Mouse (Mus musculus) liver, embryonic 13.5 days (tissue): ENCODE results near the gene Mark3. TPM values are rescaled to one million over a fixed set of nuclear protein-coding genes. Genes with fewer than 3 reads are reported as not detected.
"Not testable (repeated sequence)": the region's sequence is repeated elsewhere in the genome, so short reads cannot be mapped to it uniquely, and the experiment has no call there.

Experiments
- ATAC-seq: fragments of 200-750 bp; cut with Nextera tagmentation; 2 replicates; pipeline ENCODE4 v1.8.0; 2017; ENCODE audit warnings: low read depth, mild to moderate bottlenecking, moderate number of reproducible peaks, moderate library complexity
- DNase-seq: peaks from one replicate; pipeline ENCODE4 v3.0.0; 2022
- H3K27ac ChIP-seq: fragments of 300-500 bp; sonication (generic); 2 replicates; pipeline ENCODE4 v1.5.1; 2015; ENCODE audit warnings: moderate library complexity, mild to moderate bottlenecking, inconsistent platforms
- H3K27me3 ChIP-seq: fragments of 300-500 bp; sonication (generic); 2 replicates; pipeline ENCODE4 v1.6.1; 2015; ENCODE audit warnings: mild to moderate bottlenecking, inconsistent platforms
- H3K36me3 ChIP-seq: fragments of 300-500 bp; sonication (generic); 2 replicates; pipeline ENCODE4 v1.6.1; 2015; ENCODE audit warnings: mild to moderate bottlenecking, inconsistent platforms
- H3K4me1 ChIP-seq: fragments of 300-500 bp; sonication (generic); replicated peaks from 2 replicates; pipeline ENCODE4 v1.6.1; 2015; ENCODE audit warnings: inconsistent platforms
- H3K4me2 ChIP-seq: fragments of 300-500 bp; sonication (generic); 2 replicates; pipeline ENCODE4 v1.6.1; 2015; ENCODE audit warnings: inconsistent platforms, mild to moderate bottlenecking, moderate library complexity
- H3K4me3 ChIP-seq: fragments of 300-500 bp; sonication (generic); replicated peaks from 2 replicates; pipeline ENCODE4 v1.5.1; 2015; ENCODE audit warnings: mild to moderate bottlenecking, inconsistent platforms
- H3K9ac ChIP-seq: fragments of 300-500 bp; sonication (generic); 2 replicates; pipeline ENCODE4 v1.6.1; 2015; ENCODE audit warnings: mild to moderate bottlenecking, inconsistent platforms
- H3K9me3 ChIP-seq: fragments of 300-500 bp; sonication (generic); replicated peaks from 2 replicates; pipeline ENCODE4 v1.6.1; 2016; ENCODE audit warnings: inconsistent platforms
- WGBS: fragments of 180-500 bp; shearing (Covaris S2); methylation state at CpG from one replicate; pipeline ENCODE4 v1.1.7; 2015; ENCODE audit not compliant: insufficient replicate concordance; 5-methylcytosine and 5-hydroxymethylcytosine counted together
- polyA plus RNA-seq: library from polyadenylated mRNA; unstranded; fragments of >200 nt; fragmentation: Nextera tagmentation; extraction: Ambion mirVana; gene quantifications from 2 replicates; pipeline ENCODE4 v1.2.1, GENCODE M21; 2015

The Mark3 gene
- polyA plus RNA-seq, 1 experiment from 2014 or later = 14.6 TPM

DNA sequence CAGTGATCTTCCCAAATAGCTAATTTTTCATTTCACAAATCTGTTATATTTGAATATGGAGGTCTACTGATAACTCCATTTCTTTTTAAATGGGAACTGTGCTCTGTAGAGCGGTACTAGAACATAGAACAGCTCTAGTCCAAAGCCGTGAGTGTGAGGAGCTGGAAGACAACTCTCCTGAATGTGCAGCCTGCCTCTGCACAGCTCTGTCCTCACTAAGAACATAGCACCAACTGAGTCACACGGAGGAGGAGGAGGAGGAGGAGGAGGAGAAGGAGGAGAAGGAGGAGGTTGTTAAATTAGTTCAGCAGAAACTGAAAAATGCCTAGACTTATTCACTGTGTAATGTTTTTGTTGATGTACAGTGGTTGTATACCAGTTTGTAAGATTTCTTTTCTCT lies 78.6 kb downstream of the Mark3 start:
- Histone ChIP-seq H3K27me3 (no peaks in the 10 kb centered on the region), H3K4me2 (no peak overlapping the region), H3K36me3 (peaks cover 83% of the 10 kb centered on the region), H3K9ac (no peak overlapping the region), H3K9me3 (no peaks in the 10 kb centered on the region), H3K4me3 (no peak overlapping the region), H3K27ac (no peak overlapping the region), H3K4me1 (no peaks in the 10 kb centered on the region)
- ATAC-seq (no peak), DNase-seq (no peak)
- WGBS = 79% methylated on average over 3 of the region's 3 CpGs

- 0 out of 2 replicates have a peak, but pooled peaks have one; percentile 23 for ATAC-seq
- H3K4me3 ChIP-seq = no peak overlapping the region
- WGBS = 44% methylated on average over 3 of the region's 3 CpGs
- no peak for DNase-seq
- peaks cover 79% of the 10 kb centered on the region for H3K36me3 ChIP-seq
- H3K9me3 ChIP-seq = no peaks in the 10 kb centered on the region
- no peaks in the 10 kb centered on the region for H3K4me1 ChIP-seq
- H3K9ac ChIP-seq = no peak overlapping the region
- no peaks in the 10 kb centered on the region for H3K27me3 ChIP-seq
- H3K27ac ChIP-seq = no peak overlapping the region
- no peak overlapping the region for H3K4me2 ChIP-seq
Measured at GRCm38 (mm10) chr12:111653434-111653833, 79.1 kb downstream of the Mark3 start.

GRCm38 (mm10) chr12:111655695-111656094 lies 81.4 kb downstream of the Mark3 start:
- no peak for DNase-seq
- WGBS = 96% methylated on average over 11 of the region's 11 CpGs
- peaks cover 73% of the 10 kb centered on the region for H3K36me3 ChIP-seq

GRCm38 (mm10) chr12:111659331-111659730 lies 85.0 kb downstream of the Mark3 start:
- ATAC-seq (no peak), DNase-seq (no peak)
- peaks cover 10% of the 10 kb centered on the region; the same call in 1 of the 2 replicates for H3K4me1 ChIP-seq
- H3K4me2 ChIP-seq = no peak overlapping the region
- H3K9me3 ChIP-seq = no peaks in the 10 kb centered on the region
- H3K36me3 ChIP-seq = peaks cover 54% of the 10 kb centered on the region
- H3K27me3 ChIP-seq = no peaks in the 10 kb centered on the region
- H3K27ac ChIP-seq = no peak overlapping the region
- H3K4me3 ChIP-seq = no peak overlapping the region
- WGBS = 90% methylated on average over 4 of the region's 4 CpGs
- H3K9ac ChIP-seq = no peak overlapping the region

More at GRCm38 (mm10) chr12:111655695-111656094, 81.4 kb downstream of the Mark3 start:
- no peak overlapping the region for H3K4me2 ChIP-seq
- no peaks in the 10 kb centered on the region for H3K9me3 ChIP-seq
- no peak overlapping the region for H3K9ac ChIP-seq
- H3K4me1 ChIP-seq = no peaks in the 10 kb centered on the region
- ATAC-seq = no peak
- H3K4me3 ChIP-seq = no peak overlapping the region
- H3K27me3 ChIP-seq = no peaks in the 10 kb centered on the region
- no peak overlapping the region for H3K27ac ChIP-seq

GRCm38 (mm10) chr12:111660628-111661027 lies 86.3 kb downstream of the Mark3 start:
- no peak for ATAC-seq
- Histone ChIP-seq H3K27ac (no peak overlapping the region), H3K9ac (no peak overlapping the region), H3K4me3 (no peak overlapping the region), H3K4me1 (peaks cover 10% of the 10 kb centered on the region; the same call in 1 of the 2 replicates), H3K4me2 (no peak overlapping the region), H3K27me3 (no peaks in the 10 kb centered on the region), H3K36me3 (peaks cover 42% of the 10 kb centered on the region), H3K9me3 (no peaks in the 10 kb centered on the region)
- WGBS = 97% methylated on average over 1 of the region's 1 CpGs
- DNase-seq = no peak

GRCm38 (mm10) chr12:111661554-111661953 lies 87.2 kb downstream of the Mark3 start:
- ATAC-seq, DNase-seq, H3K27me3 ChIP-seq, H3K9ac ChIP-seq, H3K9me3 ChIP-seq, H3K4me2 ChIP-seq, H3K27ac ChIP-seq, H3K4me3 ChIP-seq: not testable (repeated sequence)
- peaks cover 10% of the 10 kb centered on the region; the same call in 1 of the 2 replicates for H3K4me1 ChIP-seq
- H3K36me3 ChIP-seq = peaks cover 33% of the 10 kb centered on the region
- 90% methylated on average over 11 of the region's 11 CpGs for WGBS

DNA sequence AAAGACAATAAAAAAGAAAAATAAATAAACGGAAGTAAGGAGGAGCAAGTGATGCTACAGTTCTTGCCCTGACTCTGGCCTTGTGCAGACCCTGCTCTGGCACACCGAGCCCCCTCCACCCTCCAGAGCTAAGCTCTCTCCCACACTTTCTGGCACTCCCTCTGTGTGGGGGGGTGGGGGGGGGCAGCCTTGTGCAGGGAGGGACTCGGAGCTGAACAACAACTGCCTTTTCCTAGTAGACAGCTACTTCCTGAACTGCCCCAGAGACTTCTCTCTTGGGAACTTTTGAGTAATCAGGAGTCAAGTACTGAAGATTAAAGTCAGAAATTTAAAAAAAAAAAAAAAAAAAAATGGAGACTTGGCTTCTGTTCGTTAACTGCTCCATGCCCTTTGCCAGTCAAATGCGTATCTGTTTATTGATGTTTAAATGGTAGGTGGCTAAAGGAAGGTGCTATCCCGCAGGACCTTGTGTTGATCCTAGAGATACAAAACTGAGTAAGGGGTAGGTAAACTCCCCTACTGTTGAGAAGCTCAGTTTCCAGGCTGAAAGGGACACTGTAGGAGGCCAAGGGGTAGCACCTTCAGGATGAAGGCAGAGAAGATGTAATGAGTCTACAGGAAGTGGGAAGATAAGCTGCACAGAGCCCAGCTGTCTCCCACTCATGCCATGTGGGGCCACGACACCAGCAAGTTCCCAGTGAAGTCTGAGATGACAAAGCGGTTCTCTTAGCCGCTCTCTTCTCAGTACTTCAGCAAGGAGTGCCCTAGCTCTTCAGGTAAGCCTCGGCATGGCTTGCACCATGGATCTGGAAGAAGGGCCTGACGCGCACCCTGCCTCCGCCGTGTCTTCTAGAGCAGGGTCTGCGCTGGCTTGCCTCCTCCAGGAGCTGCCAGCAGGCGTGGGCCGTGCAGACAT lies 89.2 kb downstream of the Mark3 start:
- ATAC-seq = no peak
- Histone ChIP-seq H3K36me3 (peaks cover 18% of the 10 kb centered on the region), H3K4me2 (no peak overlapping the region), H3K4me1 (peaks cover 14% of the 10 kb centered on the region), H3K9ac (no peak overlapping the region), H3K27ac (peak overlapping the region; percentile 59), H3K9me3 (no peaks in the 10 kb centered on the region), H3K27me3 (no peaks in the 10 kb centered on the region), H3K4me3 (no peak overlapping the region)
- DNase-seq = no peak
- 67% methylated on average over 17 of the region's 17 CpGs for WGBS

DNA sequence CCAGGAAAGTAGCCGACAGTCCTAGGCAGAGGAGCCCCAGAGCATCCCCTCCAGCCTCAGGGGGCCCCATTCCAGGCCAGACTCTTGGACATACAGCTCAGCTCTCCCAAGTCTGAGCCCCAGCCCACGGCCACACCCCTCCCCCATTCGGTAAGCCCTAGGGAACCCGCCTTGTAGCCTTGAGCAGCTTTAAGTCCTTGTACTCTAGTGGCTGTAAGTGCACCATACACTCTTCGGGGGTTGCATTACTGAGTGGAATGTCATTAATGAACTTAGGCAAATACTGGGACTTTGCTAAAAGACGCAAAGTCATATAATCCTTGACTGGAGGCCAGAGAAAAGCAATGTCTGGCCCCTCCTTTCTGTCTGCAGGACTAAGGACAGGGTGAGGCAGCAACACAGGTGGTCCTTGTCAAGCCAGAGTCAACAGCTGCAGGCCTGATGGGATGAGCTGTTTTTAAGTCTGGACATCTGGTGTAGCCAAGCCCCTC lies 89.9 kb downstream of the Mark3 start:
- ATAC-seq (no peak), DNase-seq (no peak)
- Histone ChIP-seq H3K4me2 (no peak overlapping the region), H3K27ac (peak overlapping the region; percentile 59; the same call in 1 of the 2 replicates), H3K9ac (no peak overlapping the region), H3K4me1 (peaks cover 21% of the 10 kb centered on the region), H3K36me3 (peaks cover 13% of the 10 kb centered on the region; the same call in 1 of the 2 replicates), H3K27me3 (peaks cover 7% of the 10 kb centered on the region), H3K4me3 (no peak overlapping the region), H3K9me3 (no peaks in the 10 kb centered on the region)
- WGBS = 63% methylated on average over 6 of the region's 6 CpGs

- 79% methylated on average over 13 of the region's 13 CpGs for WGBS
- Histone ChIP-seq H3K9me3 (no peaks in the 10 kb centered on the region), H3K4me3 (no peak overlapping the region), H3K4me2 (no peak overlapping the region), H3K27ac (no peak overlapping the region), H3K9ac (no peak overlapping the region), H3K27me3 (peaks cover 17% of the 10 kb centered on the region), H3K4me1 (peaks cover 31% of the 10 kb centered on the region), H3K36me3 (peaks cover 7% of the 10 kb centered on the region; the same call in 1 of the 2 replicates)
- DNase-seq (no peak), ATAC-seq (no peak)
Measured at GRCm38 (mm10) chr12:111665041-111665880, 90.9 kb downstream of the Mark3 start.

- Histone ChIP-seq H3K36me3 (peaks cover 5% of the 10 kb centered on the region; the same call in 1 of the 2 replicates), H3K4me3 (no peak overlapping the region), H3K27ac (no peak overlapping the region), H3K27me3 (peaks cover 29% of the 10 kb centered on the region), H3K4me2 (no peak overlapping the region), H3K4me1 (peaks cover 43% of the 10 kb centered on the region), H3K9me3 (no peaks in the 10 kb centered on the region), H3K9ac (no peak overlapping the region)
- WGBS = 74% methylated on average over 13 of the region's 13 CpGs
- DNase-seq (no peak), ATAC-seq (no peak)
Measured at GRCm38 (mm10) chr12:111666380-111666779, 92.1 kb downstream of the Mark3 start.

DNA sequence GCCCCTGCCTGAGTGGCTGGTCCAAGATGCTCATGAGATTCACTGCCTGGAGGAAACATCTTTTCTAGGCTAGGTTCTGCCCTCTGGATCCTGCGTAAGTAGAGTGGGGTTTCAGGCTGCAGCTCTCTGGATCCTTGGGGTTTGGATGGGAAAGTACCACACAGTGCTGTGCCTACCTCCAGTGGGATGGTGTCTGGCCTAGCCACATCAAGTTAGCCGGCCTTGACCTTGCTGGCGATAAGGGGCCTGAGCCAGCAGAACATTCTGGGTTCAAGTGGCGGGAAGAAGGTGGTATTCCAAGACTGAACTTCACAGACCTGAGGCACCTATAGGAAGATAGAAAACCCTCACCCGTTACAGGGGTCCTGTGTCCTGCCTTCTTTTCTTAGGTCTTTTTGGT lies 93.1 kb downstream of the Mark3 start:
- Histone ChIP-seq H3K4me2 (no peak overlapping the region), H3K9me3 (no peaks in the 10 kb centered on the region), H3K27me3 (peaks cover 39% of the 10 kb centered on the region), H3K4me1 (peaks cover 53% of the 10 kb centered on the region), H3K36me3 (peaks cover 5% of the 10 kb centered on the region; the same call in 1 of the 2 replicates), H3K9ac (no peak overlapping the region), H3K4me3 (no peak overlapping the region), H3K27ac (no peak overlapping the region)
- ATAC-seq (no peak), DNase-seq (no peak)
- WGBS = 77% methylated on average over 5 of the region's 5 CpGs
